Mouse (Mus musculus) heart, postnatal 0 days (tissue): ENCODE results near the gene Psg16. TPM values are rescaled to one million over a fixed set of nuclear protein-coding genes. Genes with fewer than 3 reads are reported as not detected.

ENCODE experiments used
- ATAC-seq: fragments of 200-750 bp; cut with Nextera tagmentation; 2 replicates; pipeline ENCODE4 v1.8.0; 2017; ENCODE audit warnings: low read depth, moderate number of reproducible peaks, moderate library complexity; ENCODE audit not compliant: insufficient read depth
- DNase-seq: peaks from one replicate; pipeline ENCODE4 v3.0.0-alpha.2; 2016; ENCODE audit warnings: low spot score
- H3K27ac ChIP-seq: fragments of 300-500 bp; sonication (generic); 2 replicates; pipeline ENCODE4 v1.5.1; 2014; ENCODE audit warnings: low read depth, mild to moderate bottlenecking
- H3K27me3 ChIP-seq: fragments of 300-500 bp; sonication (generic); 2 replicates; pipeline ENCODE4 v1.6.1; 2014; ENCODE audit warnings: low read length, mixed read lengths; ENCODE audit not compliant: control insufficient read depth, insufficient read depth
- H3K36me3 ChIP-seq: fragments of 300-500 bp; sonication (generic); replicated peaks from 2 replicates; pipeline ENCODE4 v1.6.1; 2014; ENCODE audit warnings: low read length, mixed read lengths; ENCODE audit not compliant: control insufficient read depth, insufficient read depth
- H3K4me1 ChIP-seq: fragments of 300-500 bp; sonication (generic); 2 replicates; pipeline ENCODE4 v1.6.1; 2014; ENCODE audit warnings: antibody characterized with exemption; ENCODE audit not compliant: control insufficient read depth, insufficient read depth
- H3K4me2 ChIP-seq: fragments of 300-500 bp; sonication (generic); 2 replicates; pipeline ENCODE4 v1.6.1; 2014; ENCODE audit warnings: low read depth, mild to moderate bottlenecking, low read length, moderate library complexity
- H3K4me3 ChIP-seq: fragments of 300-500 bp; sonication (generic); 2 replicates; pipeline ENCODE4 v1.5.1; 2014; ENCODE audit warnings: low read depth, low read length
- H3K9ac ChIP-seq: fragments of 300-500 bp; sonication (generic); replicated peaks from 2 replicates; pipeline ENCODE4 v1.6.1; 2014; ENCODE audit warnings: low read depth, low read length, mixed read lengths
- H3K9me3 ChIP-seq: fragments of 300-500 bp; sonication (generic); replicated peaks from 2 replicates; pipeline ENCODE4 v1.6.1; 2016; ENCODE audit warnings: low read length; ENCODE audit not compliant: control insufficient read depth
- CTCF ChIP-seq: IDR thresholded peaks from 2 replicates; pipeline ENCODE4 v1.5.1; 2016; ENCODE audit warnings: antibody characterized with exemption, control low read depth, low read depth
- EP300 ChIP-seq: IDR thresholded peaks from 2 replicates; pipeline ENCODE4 v1.6.1; 2016; ENCODE audit warnings: antibody characterized with exemption, low read depth
- WGBS: fragments of 180-500 bp; shearing (Covaris S2); extraction: QIAGEN DNeasy Blood & Tissue Kit; methylation state at CpG from one replicate; pipeline ENCODE4 v1.1.7; 2014; 5-methylcytosine and 5-hydroxymethylcytosine counted together
- polyA plus RNA-seq: library from polyadenylated mRNA; unstranded; fragments of >200 nt; fragmentation: Nextera tagmentation; extraction: Ambion mirVana; gene quantifications from 2 replicates; pipeline ENCODE4 v1.2.1, GENCODE M21; 2015
- total RNA-seq: library from RNA; depleted of rRNA; stranded (reverse); fragments of >200 nt; gene quantifications from 2 replicates; pipeline ENCODE4 v1.2.3, GENCODE M21; 2014; ENCODE audit warnings: low replicate concordance

Psg16 gene
- total and polyA plus RNA-seq, 2 experiments from 2014 or later, result 0.12 TPM; not detected in 1

DNA sequence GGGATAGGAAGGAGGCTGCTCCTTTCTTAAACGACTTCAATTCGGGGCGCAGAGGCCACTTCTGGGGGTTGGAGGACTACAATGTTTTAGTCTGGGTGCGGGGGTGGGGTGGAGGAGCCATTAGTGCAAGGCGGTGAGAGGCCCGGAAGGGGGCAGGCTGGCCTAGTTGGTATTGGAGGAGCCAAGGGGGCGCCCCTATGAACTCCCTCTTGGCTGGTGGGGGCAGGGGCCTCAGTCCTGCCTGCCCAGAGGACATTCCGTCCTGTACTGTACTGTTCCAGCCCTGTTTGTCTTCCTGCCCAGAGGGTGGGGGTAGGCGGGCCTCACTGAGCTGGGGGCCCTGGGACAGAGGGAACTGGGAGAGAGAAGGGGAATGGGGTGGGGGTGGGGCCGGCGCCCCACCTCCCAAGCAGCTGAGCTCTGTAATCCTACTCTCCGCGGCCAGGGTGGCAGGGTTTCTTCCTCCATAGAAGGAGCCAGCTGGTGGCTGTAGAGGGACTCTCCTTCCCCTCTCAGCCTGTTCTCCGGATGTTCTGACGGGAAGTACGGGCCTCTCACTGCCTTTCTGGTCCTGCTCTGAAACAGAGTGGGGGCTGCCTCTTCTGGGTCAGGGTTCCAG, 15.7 kb upstream of the Psg16 start:
- H3K4me1 ChIP-seq, result peaks cover 43% of the 10 kb centered on the region
- WGBS, result under 1% methylated on average over 14 of the region's 16 CpGs
- H3K4me3 ChIP-seq, result peak overlapping the region; percentile 1; the same call in 1 of the 2 replicates

GRCm38 (mm10) chr7:17058816-17059462, 14.9 kb upstream of the Psg16 start:
- peaks cover 12% of the 10 kb centered on the region; the same call in 1 of the 2 replicates for H3K36me3 ChIP-seq
- H3K27me3 ChIP-seq, result no peaks in the 10 kb centered on the region
- H3K9me3 ChIP-seq, result no peaks in the 10 kb centered on the region
- peak overlapping the region; percentile 81 for H3K4me2 ChIP-seq
- peak overlapping the region; percentile 62; the same call in 1 of the 2 replicates for H3K4me3 ChIP-seq
- H3K4me1 ChIP-seq, result peaks cover 43% of the 10 kb centered on the region
- WGBS, result 7% methylated on average over 8 of the region's 8 CpGs
- DNase-seq (peak; percentile 66), ATAC-seq (no peak)
- TF ChIP-seq CTCF (no peak), EP300 (no peak)
- H3K27ac ChIP-seq, result peak overlapping the region; percentile 95
- H3K9ac ChIP-seq, result peak overlapping the region; percentile 73

More for the DNA sequence above, 15.7 kb upstream of the Psg16 start:
- Histone ChIP-seq H3K27me3 (no peaks in the 10 kb centered on the region), H3K9me3 (no peaks in the 10 kb centered on the region), H3K27ac (peak overlapping the region; percentile 95), H3K36me3 (peaks cover 20% of the 10 kb centered on the region), H3K9ac (peak overlapping the region; percentile 39), H3K4me2 (peak overlapping the region; percentile 81)
- ATAC-seq, result peak; percentile 85
- peak; percentile 60 for TF ChIP-seq CTCF
- TF ChIP-seq EP300, result peak; percentile 100
- peak; percentile 97 for DNase-seq

DNA sequence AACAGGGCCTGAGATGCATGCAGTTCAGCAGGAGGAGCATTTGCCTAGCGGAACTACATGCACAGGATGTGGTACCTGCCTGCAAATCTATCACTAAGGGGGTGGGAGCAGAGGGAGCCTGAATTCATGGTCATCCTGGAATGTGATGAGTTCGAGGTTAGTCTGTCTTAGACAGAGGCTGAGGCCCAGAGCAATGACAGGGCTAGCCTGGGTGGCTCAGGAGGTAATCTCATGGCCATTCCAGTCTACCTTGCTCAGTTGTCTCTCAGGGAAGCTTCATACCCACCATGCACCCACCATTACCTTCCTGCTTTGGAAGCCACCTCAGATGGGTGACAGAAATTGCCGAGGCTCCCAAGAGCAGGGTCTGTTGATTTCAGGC, 14.4 kb upstream of the Psg16 start:
- peak overlapping the region; percentile 81 for H3K4me2 ChIP-seq
- no peak for ATAC-seq
- 38% methylated on average over 3 of the region's 3 CpGs for WGBS
- H3K9me3 ChIP-seq, result no peaks in the 10 kb centered on the region
- TF ChIP-seq CTCF, result no peak
- TF ChIP-seq EP300, result no peak
- peaks cover 7% of the 10 kb centered on the region; the same call in 1 of the 2 replicates for H3K36me3 ChIP-seq
- peak overlapping the region; percentile 95 for H3K27ac ChIP-seq
- H3K9ac ChIP-seq, result peak overlapping the region; percentile 73
- peaks cover 43% of the 10 kb centered on the region for H3K4me1 ChIP-seq
- DNase-seq, result no peak
- H3K27me3 ChIP-seq, result no peaks in the 10 kb centered on the region
- peak overlapping the region; percentile 62 for H3K4me3 ChIP-seq

DNA sequence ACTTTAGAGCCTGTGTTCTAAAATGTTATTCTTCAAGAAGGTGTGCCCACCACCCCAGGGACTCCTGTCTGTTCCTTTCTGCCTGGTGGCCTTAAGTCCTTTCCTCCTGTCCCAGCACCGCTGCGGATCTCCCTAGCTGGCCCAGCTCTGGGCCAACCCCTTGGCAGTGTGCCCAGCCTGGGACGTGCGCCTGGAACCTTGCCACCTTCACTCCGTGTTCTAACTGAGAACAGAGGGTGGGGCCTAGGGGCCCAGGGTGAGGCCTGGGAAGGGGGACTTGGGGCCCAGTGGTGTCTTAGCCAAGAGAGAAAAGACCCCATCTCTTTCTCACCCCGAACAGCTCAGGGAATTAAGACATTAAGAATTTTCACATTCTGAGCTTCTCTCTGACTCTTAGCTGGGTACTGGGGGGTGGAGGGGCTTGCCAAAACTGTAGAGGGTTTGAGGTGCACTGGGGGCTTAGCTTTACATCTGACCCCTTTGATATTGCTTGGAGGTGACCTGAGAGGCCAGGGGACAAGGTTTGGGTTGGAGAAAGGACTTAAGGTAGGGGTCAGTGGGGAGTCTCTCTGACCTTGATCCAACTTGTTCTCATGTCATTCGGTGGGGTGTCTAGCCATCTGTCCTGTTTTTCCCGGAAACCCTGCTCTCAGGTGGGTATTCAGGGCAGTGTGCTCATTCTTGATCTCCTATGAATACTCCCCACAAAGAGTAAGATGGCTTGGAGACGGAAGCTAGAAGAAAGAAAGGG, 13.6 kb upstream of the Psg16 start:
- 10% methylated on average over 9 of the region's 9 CpGs for WGBS
- TF ChIP-seq EP300 (peak; percentile 54), CTCF (no peak)
- ATAC-seq, result peak; percentile 56

GRCm38 (mm10) chr7:17060782-17061605, 12.8 kb upstream of the Psg16 start:
- Histone ChIP-seq H3K9me3 (no peaks in the 10 kb centered on the region), H3K36me3 (no peaks in the 10 kb centered on the region), H3K27ac (peak overlapping the region; percentile 95), H3K4me2 (peak overlapping the region; percentile 81), H3K4me1 (peaks cover 37% of the 10 kb centered on the region), H3K9ac (peak overlapping the region; percentile 73), H3K27me3 (no peaks in the 10 kb centered on the region), H3K4me3 (peak overlapping the region; percentile 62)
- no peak; the same call in 1 of the 2 replicates for TF ChIP-seq EP300
- peak; percentile 53 for TF ChIP-seq CTCF
- ATAC-seq (peak; percentile 22), DNase-seq (peak; percentile 64)
- WGBS, result 22% methylated on average over 21 of the region's 22 CpGs

More for the DNA sequence above, 13.6 kb upstream of the Psg16 start:
- peak overlapping the region; percentile 81 for H3K4me2 ChIP-seq
- peaks cover 43% of the 10 kb centered on the region for H3K4me1 ChIP-seq
- H3K27me3 ChIP-seq, result no peaks in the 10 kb centered on the region
- H3K27ac ChIP-seq, result peak overlapping the region; percentile 95
- H3K9ac ChIP-seq, result peak overlapping the region; percentile 73
- H3K36me3 ChIP-seq, result no peaks in the 10 kb centered on the region
- H3K9me3 ChIP-seq, result no peaks in the 10 kb centered on the region
- H3K4me3 ChIP-seq, result peak overlapping the region; percentile 62
- peak; percentile 96 for DNase-seq
